Mouse (Mus musculus) layer of hippocampus, adult 8-10 months (tissue): ENCODE measurements at regions not wholly inside any gene's neighbourhood (a gene's known extent, or its start where the extent isn't known, plus 50 kb on each side); places are given as distances from the start of the nearest gene placed in this dataset.
"Not testable (repeated sequence)": the region's sequence is repeated elsewhere in the genome, so short reads cannot be mapped to it uniquely, and the experiment has no call there.

Source experiments
- DNase-seq, 2 experiments: peaks; one replicate each; pipeline ENCODE4 v3.0.0; 2022; ENCODE audit warnings: low spot score in 2 of 2

- not testable (repeated sequence) for DNase-seq
Measured at GRCm38 (mm10) chr4:3497392-3497791, 312.2 kb upstream of the Vmn1r3 start.

- not testable (repeated sequence) for DNase-seq
Measured at GRCm38 (mm10) chr4:3495987-3496386, 310.8 kb upstream of the Vmn1r3 start.

GRCm38 (mm10) chr4:3494123-3494681 lies 309.0 kb upstream of the Vmn1r3 start:
- not testable (repeated sequence) for DNase-seq

- not testable (repeated sequence) for DNase-seq
Measured at GRCm38 (mm10) chr4:3490901-3491300, 305.7 kb upstream of the Vmn1r3 start.

DNA sequence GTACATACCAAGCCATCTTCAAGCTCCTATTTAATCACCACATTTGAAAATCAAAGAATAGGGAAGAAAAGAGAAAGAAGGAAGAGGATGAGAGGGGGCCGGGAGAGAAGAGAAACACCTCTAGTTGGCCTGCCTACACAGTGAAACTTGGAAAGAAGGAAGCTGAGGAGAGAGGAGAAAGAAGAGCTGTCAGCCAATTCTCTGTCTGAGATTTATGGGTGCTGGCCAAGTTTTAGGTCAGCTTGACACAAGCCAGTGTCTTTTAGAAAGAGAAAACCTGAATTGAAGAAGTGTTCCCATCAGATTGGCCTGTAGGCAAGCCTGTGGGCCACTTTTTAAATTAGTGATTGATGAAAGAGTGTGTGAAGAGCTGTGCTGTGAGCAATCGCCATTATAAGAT lies 296.9 kb upstream of the Vmn1r3 start:
- no peak for DNase-seq

GRCm38 (mm10) chr4:3456773-3457172 lies 271.6 kb upstream of the Vmn1r3 start:
- no peak for DNase-seq

- DNase-seq, result not testable (repeated sequence)
Measured at GRCm38 (mm10) chr4:3437380-3437779, 252.2 kb upstream of the Vmn1r3 start.

- no peak for DNase-seq
Measured at GRCm38 (mm10) chr4:3427968-3428367, 242.8 kb upstream of the Vmn1r3 start.

DNA sequence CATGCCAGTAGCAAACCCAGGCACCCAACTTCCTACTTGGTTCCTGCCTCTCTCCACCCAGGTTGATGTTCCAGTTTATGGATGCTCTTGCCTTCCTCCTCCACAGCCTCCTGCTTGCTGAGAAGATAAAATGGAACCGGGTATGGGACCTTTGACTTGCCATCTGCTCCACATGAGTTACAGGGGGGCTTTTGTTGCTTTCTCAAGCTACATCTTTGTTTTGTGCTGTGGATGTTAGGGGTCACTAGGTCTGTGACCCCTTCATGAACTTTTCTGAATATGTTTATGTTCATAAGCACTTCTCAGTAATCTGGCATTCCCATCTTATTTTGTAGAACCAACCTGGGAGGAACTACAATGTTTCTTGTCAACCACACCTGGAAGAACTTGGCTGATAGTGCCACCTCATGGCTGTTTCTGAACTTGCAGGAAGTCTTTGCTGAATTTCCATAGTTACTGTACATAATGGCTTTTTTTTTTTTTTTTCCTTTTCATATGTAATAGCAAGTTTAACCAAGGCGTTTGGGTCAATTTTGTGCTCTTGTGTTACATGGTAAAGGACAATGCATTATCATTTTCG lies 234.9 kb upstream of the Vmn1r3 start:
- DNase-seq, result peak; percentile 8 to 11

DNA sequence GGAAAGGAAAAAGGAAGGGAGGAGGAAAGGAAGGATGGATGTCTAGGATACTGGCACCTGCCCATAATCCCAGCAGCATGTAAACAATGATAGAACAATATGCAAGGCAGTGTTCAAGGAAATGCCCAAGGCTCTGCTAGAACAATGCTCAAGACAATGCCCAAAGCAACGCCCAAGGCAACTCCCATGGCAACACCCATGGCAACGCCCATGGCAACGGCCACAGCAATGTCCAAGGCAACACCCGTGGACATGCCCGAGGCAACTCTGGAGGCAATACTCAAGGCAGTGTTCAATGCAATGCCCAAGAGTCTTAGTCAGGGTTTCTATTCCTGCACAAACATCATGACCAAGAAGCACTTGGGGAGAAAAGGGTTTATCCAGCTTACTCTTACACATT lies 231.5 kb upstream of the Vmn1r3 start:
- no peak for DNase-seq

DNA sequence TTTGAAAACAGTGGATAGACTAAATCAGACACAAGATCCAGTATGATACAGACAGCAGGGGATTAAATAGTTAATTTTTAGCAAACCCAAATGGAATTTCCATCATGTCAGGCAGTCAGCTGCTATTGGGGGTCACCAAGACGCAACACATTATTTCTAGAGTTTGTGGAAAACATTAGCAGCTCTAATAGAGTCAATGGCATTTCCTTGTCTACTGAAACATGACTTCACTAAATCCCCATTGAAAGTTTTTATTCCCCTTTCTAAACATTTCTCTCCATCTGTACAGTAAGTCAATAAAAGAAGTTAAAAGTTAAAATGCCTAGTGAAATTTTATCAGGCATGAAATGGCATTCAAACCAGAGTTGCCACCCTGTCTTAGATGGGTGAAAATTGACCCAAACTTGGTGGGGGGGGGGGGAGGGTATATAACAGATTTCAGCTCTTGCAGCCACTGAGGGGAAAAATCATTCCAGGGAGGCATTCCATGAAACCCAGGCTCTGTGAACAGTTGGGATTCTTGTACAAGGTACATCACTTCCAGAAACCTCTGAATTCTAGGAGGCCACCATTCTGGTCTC lies 229.4 kb upstream of the Vmn1r3 start:
- DNase-seq, result not testable (repeated sequence)

- no peak for DNase-seq
Measured at GRCm38 (mm10) chr4:3413493-3414441, 228.6 kb upstream of the Vmn1r3 start.

- DNase-seq, result not testable (repeated sequence)
Measured at GRCm38 (mm10) chr4:3412323-3412722, 227.2 kb upstream of the Vmn1r3 start.

GRCm38 (mm10) chr4:3402856-3403255 lies 217.7 kb upstream of the Vmn1r3 start:
- not testable (repeated sequence) for DNase-seq

- not testable (repeated sequence) for DNase-seq
Measured at GRCm38 (mm10) chr4:3401766-3402165, 216.6 kb upstream of the Vmn1r3 start.

GRCm38 (mm10) chr4:3391579-3391978 lies 206.4 kb upstream of the Vmn1r3 start:
- DNase-seq, result not testable (repeated sequence)

DNA sequence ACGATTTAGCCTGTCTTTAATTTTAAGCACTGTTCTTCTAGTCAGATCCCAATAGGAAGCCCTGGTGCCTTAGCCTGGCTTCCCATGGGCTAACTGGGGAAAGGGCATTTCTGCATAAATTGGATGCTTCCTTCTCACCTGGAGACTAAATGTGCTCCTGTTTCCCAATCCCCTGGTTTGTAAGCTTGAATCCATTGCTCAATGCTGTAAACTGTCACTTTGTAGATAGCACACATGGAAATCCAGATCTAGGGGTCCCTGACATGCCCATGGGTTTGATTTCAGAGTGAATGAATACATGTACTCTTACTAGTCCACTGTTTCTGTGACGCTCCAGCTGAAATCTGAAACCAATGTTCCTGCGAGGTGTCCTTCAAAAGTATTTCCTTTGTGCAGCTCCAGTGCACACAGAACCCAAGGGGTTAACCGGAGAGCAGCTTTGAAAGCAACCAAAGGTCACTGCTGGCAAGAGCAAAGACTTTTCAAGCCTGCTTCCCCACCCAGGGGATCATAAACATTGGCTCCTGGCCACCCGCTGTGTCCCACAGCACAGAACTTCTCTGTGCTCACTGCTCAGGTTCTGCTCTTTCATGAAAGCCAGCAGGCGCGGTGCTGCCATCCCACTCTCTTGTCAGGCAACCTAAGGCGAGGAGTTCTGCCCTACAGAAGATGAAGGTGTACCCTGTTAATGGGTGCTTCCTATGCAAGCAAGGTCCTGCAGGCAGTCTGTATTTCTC lies 188.0 kb upstream of the Vmn1r3 start:
- not testable (repeated sequence) for DNase-seq

GRCm38 (mm10) chr4:3368021-3368420 lies 182.9 kb upstream of the Vmn1r3 start:
- not testable (repeated sequence) for DNase-seq

DNA sequence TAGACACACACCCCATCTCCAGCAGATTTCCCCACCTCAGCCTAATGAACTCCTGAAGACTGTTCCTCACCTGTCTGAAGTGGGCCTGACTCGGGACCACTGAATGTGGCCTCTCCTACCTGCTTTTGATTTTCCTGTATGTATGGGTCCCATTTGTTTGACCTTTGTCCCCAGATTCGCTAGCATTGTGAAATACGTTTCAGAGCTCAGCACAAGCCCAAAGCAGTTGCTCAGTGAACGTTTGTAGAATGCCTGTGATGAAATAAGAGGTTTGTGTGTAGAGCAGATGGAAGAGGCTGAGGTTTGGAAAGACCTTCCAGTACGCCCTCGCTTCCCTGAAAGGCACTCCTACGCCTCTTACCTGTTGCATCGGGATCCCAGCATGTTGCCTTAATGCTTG lies 158.3 kb upstream of the Vmn1r3 start:
- DNase-seq, result not testable (repeated sequence)

- DNase-seq, result not testable (repeated sequence)
Measured at GRCm38 (mm10) chr4:3342696-3343095, 157.5 kb upstream of the Vmn1r3 start.

DNA sequence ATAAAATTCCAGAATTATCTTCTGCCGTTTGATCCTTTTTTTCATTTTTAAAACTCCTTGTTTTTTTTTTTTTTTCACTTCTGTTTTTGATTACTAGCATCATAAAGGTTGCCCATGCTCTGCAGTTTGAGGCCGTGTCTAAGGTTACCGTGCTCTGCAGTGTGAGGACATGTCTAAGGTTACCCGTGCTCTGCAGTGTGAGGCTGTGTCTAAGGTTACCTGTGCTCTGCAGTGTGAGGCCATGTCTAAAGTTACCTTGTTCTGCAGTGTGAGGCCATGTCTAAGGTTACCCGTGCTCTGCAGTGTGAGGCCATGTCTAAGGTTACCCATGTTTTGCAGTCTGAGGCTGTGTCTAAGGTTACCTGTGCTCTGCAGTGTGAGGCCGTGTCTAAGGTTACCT lies 157.0 kb upstream of the Vmn1r3 start:
- DNase-seq, result not testable (repeated sequence)
